Mouse (Mus musculus): Measurements from ENCODE around the gene Tubgcp5. TPM values are rescaled to one million over a fixed set of nuclear protein-coding genes. Genes with fewer than 3 reads are reported as not detected.
A peak's percentile ranks its signal among the peaks of the same experiment; 100 is the strongest.

Gene Tubgcp5
- polyA plus RNA-seq, 1 experiment, result 26.9 TPM

DNA sequence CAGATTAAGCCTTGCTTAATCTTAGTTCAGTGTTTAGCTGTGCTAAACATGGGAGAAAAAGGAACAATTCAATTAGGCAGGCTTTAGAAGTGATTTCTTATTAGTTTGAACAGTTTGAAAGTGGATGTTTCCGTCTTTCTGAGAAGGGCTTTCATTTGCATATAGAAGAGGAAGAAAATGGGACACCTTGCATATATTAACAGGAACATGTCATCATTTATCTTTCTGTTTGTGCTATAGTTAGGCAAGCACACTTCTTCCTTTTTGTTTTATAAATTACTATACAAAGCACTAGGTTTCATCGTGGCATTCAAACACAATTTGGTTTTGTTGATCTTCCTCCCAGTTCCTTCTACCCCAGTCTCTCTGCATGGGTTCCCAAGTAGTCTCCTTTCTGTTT is 63.8 kb downstream of the Tubgcp5 start:
- 79% methylated on average over 2 of the region's 2 CpGs for WGBS
- Histone ChIP-seq H3K4me3 (replicated peaks; ENCODE audit: insufficient read depth, low read depth, low read length) (no peak overlapping the region), H3K27ac (ENCODE audit: insufficient read depth, low read length) (no peak overlapping the region), H3K27me3 (ENCODE audit: control insufficient read depth, insufficient read depth, low read length) (no peaks in the 10 kb centered on the region), H3K4me1 (ENCODE audit: control insufficient read depth, insufficient read depth, low read length) (peaks cover 13% of the 10 kb centered on the region)
- no peak for TF ChIP-seq CTCF (IDR thresholded peaks at IDR 0.05; ENCODE audit: borderline replicate concordance, insufficient read depth, low read depth, low read length)
- no peak for DNase-seq

DNA sequence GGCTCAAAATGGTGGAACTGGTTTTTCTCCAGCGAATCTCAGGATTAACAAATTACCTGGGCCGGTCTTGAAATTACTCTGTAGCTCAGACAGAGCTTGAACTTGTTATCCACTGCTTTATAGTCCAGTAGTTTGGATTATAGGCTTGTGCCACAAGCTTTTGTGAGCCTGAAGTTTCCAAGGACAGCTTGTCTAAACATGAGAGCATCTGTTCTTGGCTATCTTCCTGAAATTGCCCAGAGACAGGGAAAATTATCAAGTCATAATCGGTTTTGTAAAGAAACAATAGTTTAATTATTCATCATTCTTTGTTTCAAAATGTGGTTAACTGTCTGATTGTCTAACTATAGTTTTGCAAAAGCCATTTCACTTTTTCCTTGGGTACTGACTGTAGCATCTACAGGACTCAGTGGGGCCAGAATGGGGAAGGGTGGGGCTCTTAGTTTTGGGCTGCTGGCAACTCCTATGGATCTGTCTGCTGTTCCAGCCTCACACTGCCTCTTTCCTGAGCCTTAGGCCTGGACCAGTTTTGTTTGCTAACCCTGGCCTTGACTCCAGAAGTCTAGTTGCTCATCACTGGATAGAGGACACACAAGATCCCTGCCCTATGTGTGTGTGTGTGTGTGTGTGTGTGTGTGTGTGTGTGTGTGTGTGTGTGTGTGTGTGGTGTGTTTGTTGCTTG is 65.0 kb downstream of the Tubgcp5 start:
- 56% methylated on average over 3 of the region's 3 CpGs for WGBS
- no peak overlapping the region for H3K27ac ChIP-seq (ENCODE audit: insufficient read depth, low read length)
- H3K4me3 ChIP-seq (replicated peaks; ENCODE audit: insufficient read depth, low read depth, low read length), result no peak overlapping the region
- peaks cover 13% of the 10 kb centered on the region for H3K4me1 ChIP-seq (ENCODE audit: control insufficient read depth, insufficient read depth, low read length)
- H3K27me3 ChIP-seq (ENCODE audit: control insufficient read depth, insufficient read depth, low read length), result no peaks in the 10 kb centered on the region
- TF ChIP-seq POLR2A (IDR thresholded peaks at IDR 0.05; ENCODE audit: borderline replicate concordance, insufficient read depth, low read length) (no peak), CTCF (IDR thresholded peaks at IDR 0.05; ENCODE audit: borderline replicate concordance, insufficient read depth, low read depth, low read length) (no peak)
- DNase-seq, result peak in 1 of 2 experiments; percentile 55

DNA sequence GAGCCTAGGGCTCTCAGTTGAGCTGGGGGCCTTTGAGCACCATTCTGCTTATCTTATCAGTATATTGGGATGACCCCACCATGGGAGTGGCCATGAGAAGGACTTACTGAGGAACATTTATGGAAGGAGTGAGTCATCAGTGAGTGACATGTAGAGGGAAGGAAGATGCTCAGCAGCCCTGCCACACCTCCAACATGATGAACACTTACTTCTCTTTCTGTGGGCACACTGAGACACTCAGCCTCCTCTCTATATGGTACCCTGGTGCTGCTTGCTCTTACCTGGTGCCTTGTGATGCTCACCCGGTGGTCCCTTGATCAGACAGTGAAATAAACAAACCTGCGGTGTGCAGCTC is 65.5 kb downstream of the Tubgcp5 start:
- no peak overlapping the region for H3K4me3 ChIP-seq (replicated peaks; ENCODE audit: insufficient read depth, low read depth, low read length)
- 88% methylated on average over 2 of the region's 2 CpGs for WGBS
- no peak overlapping the region for H3K27ac ChIP-seq (ENCODE audit: insufficient read depth, low read length)
- TF ChIP-seq POLR2A (IDR thresholded peaks at IDR 0.05; ENCODE audit: borderline replicate concordance, insufficient read depth, low read length) (no peak), CTCF (IDR thresholded peaks at IDR 0.05; ENCODE audit: borderline replicate concordance, insufficient read depth, low read depth, low read length) (no peak)
- H3K4me1 ChIP-seq (ENCODE audit: control insufficient read depth, insufficient read depth, low read length), result peaks cover 13% of the 10 kb centered on the region
- no peak for DNase-seq
- H3K27me3 ChIP-seq (ENCODE audit: control insufficient read depth, insufficient read depth, low read length), result no peaks in the 10 kb centered on the region

DNA sequence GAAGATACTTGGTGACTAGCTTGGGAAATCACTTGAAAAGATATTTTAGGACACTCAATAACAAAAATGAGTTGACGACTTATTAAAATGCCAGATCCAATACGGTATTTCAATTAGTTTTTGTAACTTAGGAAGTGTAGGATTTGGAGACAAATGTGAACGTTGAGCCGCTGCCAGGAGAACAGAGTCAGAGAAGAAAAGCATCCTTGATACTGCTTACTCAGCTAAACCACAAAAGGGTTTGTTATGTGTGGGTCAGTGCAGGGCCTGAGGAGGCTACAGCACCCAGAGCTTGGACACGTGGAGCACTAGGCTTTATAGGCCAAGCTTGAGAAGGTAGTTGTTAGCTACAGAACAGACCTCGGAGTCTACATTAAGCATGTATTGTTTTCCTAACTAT is 66.0 kb downstream of the Tubgcp5 start:
- Histone ChIP-seq H3K4me3 (replicated peaks; ENCODE audit: insufficient read depth, low read depth, low read length) (no peak overlapping the region), H3K27ac (ENCODE audit: insufficient read depth, low read length) (no peak overlapping the region), H3K27me3 (ENCODE audit: control insufficient read depth, insufficient read depth, low read length) (no peaks in the 10 kb centered on the region), H3K4me1 (ENCODE audit: control insufficient read depth, insufficient read depth, low read length) (peaks cover 13% of the 10 kb centered on the region)
- peak in 1 of 2 experiments; percentile 18 for DNase-seq
- no peak for TF ChIP-seq CTCF (IDR thresholded peaks at IDR 0.05; ENCODE audit: borderline replicate concordance, insufficient read depth, low read depth, low read length)
- TF ChIP-seq POLR2A (IDR thresholded peaks at IDR 0.05; ENCODE audit: borderline replicate concordance, insufficient read depth, low read length), result no peak
- 70% methylated on average over 6 of the region's 6 CpGs for WGBS

DNA sequence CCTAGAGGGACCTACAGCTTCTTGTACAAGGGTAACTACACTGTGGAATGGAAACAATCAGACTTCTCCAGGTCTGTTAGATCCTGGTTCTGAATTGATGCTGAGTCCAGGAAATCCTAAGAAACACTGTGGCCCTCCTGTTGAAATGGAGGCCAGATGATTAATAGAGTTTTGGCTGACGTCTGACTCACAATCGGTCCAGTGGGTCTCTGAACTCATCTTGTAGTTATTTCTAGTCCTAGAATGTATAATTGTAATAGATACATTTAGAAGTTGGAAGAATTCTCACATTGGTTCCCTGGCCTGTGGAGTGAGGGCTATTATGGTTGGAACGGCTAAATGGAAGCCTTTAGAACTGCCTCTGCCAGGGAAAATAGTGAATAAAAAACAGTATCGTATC is 67.2 kb downstream of the Tubgcp5 start:
- Histone ChIP-seq H3K4me3 (replicated peaks; ENCODE audit: insufficient read depth, low read depth, low read length) (no peak overlapping the region), H3K27me3 (ENCODE audit: control insufficient read depth, insufficient read depth, low read length) (no peaks in the 10 kb centered on the region), H3K4me1 (ENCODE audit: control insufficient read depth, insufficient read depth, low read length) (peaks cover 12% of the 10 kb centered on the region), H3K27ac (ENCODE audit: insufficient read depth, low read length) (no peak overlapping the region)
- WGBS, result 78% methylated on average over 4 of the region's 4 CpGs
- no peak for DNase-seq
- no peak for TF ChIP-seq CTCF (IDR thresholded peaks at IDR 0.05; ENCODE audit: borderline replicate concordance, insufficient read depth, low read depth, low read length)
- TF ChIP-seq POLR2A (IDR thresholded peaks at IDR 0.05; ENCODE audit: borderline replicate concordance, insufficient read depth, low read length), result no peak

DNA sequence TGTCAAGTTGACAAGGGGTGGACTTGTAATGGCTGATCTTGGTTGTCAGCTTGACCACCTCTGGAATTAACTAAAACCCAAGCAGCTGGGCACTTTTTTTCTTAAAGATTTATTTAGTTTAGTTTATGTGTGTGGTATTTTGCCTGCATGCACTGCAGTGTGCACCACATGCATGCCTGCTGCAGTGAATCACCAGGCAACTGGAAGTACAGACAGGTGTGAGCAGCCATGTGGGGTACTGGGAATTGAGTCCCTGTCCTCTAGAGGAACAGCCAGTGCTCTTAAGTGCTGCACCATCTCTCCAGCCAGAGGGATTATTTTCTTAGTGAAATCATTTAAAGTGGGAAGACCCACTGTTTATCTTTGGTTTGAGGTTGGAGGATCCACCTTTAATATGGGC is 71.1 kb downstream of the Tubgcp5 start:
- Histone ChIP-seq H3K4me3 (replicated peaks; ENCODE audit: insufficient read depth, low read depth, low read length) (no peak overlapping the region), H3K27me3 (ENCODE audit: control insufficient read depth, insufficient read depth, low read length) (no peaks in the 10 kb centered on the region), H3K4me1 (ENCODE audit: control insufficient read depth, insufficient read depth, low read length) (0 out of 2 replicates have a peak, but pooled peaks cover 3% of the 10 kb centered on the region), H3K27ac (ENCODE audit: insufficient read depth, low read length) (no peak overlapping the region)
- DNase-seq, result no peak
- TF ChIP-seq POLR2A (IDR thresholded peaks at IDR 0.05; ENCODE audit: borderline replicate concordance, insufficient read depth, low read length) (no peak), CTCF (IDR thresholded peaks at IDR 0.05; ENCODE audit: borderline replicate concordance, insufficient read depth, low read depth, low read length) (no peak)

DNA sequence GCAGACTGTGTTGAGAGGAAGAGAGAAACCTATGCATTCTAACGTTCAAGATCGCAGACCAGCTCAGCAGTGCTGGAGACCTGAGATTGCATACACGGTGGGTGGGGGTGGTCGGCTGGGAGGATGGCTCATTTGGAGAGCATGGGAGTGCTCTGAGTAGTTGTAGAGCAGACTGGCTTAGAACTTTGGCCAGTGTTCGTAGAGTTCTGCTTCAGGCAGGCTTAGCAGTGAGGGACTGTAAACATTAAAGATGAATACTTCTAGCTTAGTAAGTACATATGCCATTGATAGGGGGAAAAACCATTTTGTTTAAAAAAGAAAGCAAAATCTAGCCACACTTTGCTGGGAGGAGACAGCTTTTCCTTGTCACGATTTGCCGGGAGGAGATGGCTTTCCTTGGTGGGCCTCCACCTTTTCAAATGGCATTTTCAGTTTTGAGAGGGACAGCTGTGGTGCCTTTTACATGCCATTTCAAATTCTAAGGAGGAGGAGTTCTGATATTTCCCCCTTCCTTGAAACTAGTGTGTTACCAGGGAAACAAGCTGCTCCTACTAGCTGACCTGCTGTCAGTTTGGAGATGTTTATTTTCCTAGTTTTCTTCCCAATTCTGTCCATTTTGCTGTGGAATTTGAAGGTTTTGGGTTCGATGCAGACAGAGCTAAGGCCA is 71.9 kb downstream of the Tubgcp5 start:
- no peak for DNase-seq
- H3K27me3 ChIP-seq (ENCODE audit: control insufficient read depth, insufficient read depth, low read length), result no peaks in the 10 kb centered on the region
- H3K4me3 ChIP-seq (replicated peaks; ENCODE audit: insufficient read depth, low read depth, low read length), result no peak overlapping the region
- no peak overlapping the region for H3K27ac ChIP-seq (ENCODE audit: insufficient read depth, low read length)
- 0 out of 2 replicates have a peak, but pooled peaks cover 2% of the 10 kb centered on the region for H3K4me1 ChIP-seq (ENCODE audit: control insufficient read depth, insufficient read depth, low read length)
- 78% methylated on average over 8 of the region's 8 CpGs for WGBS
- TF ChIP-seq POLR2A (IDR thresholded peaks at IDR 0.05; ENCODE audit: borderline replicate concordance, insufficient read depth, low read length) (no peak), CTCF (IDR thresholded peaks at IDR 0.05; ENCODE audit: borderline replicate concordance, insufficient read depth, low read depth, low read length) (no peak)

DNA sequence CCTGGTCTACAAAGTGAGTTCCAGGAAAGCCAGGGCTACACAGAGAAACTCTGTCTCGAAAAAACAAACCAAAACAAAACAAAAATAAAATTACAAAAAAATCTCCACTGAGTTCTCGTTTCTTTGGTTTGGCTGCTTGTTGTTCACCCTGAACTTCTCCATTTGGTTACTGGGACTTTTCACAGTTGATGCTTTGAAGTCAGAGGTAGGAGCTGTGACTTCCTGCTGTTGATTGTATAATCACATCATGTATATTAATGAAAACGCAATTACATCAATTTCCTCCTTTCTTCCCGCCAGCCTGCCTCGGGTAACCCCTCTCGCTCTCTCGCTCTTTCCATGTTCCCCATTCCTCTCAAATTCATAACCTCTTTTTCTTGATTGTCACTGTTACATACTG is 74.3 kb downstream of the Tubgcp5 start:
- H3K4me1 ChIP-seq (ENCODE audit: control insufficient read depth, insufficient read depth, low read length), result 0 out of 2 replicates have a peak, but pooled peaks cover 2% of the 10 kb centered on the region
- no peak overlapping the region for H3K4me3 ChIP-seq (replicated peaks; ENCODE audit: insufficient read depth, low read depth, low read length)
- TF ChIP-seq POLR2A (IDR thresholded peaks at IDR 0.05; ENCODE audit: borderline replicate concordance, insufficient read depth, low read length) (no peak), CTCF (IDR thresholded peaks at IDR 0.05; ENCODE audit: borderline replicate concordance, insufficient read depth, low read depth, low read length) (no peak)
- 86% methylated on average over 7 of the region's 7 CpGs for WGBS
- no peak for DNase-seq
- H3K27ac ChIP-seq (ENCODE audit: insufficient read depth, low read length), result no peak overlapping the region
- no peaks in the 10 kb centered on the region for H3K27me3 ChIP-seq (ENCODE audit: control insufficient read depth, insufficient read depth, low read length)

All from cerebellum, adult 2 months (tissue).